Mouse (Mus musculus) E14TG2a.4 (cell line): Measurements from ENCODE around the gene Tceanc2.

Experiments
- CTCF ChIP-seq: conservative IDR thresholded peaks from 2 replicates; pipeline ENCODE4 v1.5.1; 2014; ENCODE audit warnings: low read length
- NANOG ChIP-seq: IDR thresholded peaks from 2 replicates; pipeline ENCODE4 v1.6.1; 2014; ENCODE audit warnings: borderline replicate concordance, low read length, mixed read lengths
- POU5F1 ChIP-seq: IDR thresholded peaks from 2 replicates; pipeline ENCODE4 v1.6.1; 2014; ENCODE audit warnings: low read length, borderline replicate concordance

- TF ChIP-seq NANOG (no peak), CTCF (no peak), POU5F1 (no peak)
These were observed 76.7 kb downstream of the Tceanc2 start for GRCm38 (mm10) chr4:107102220-107102619.
